ENCODE assay signal across 13 mouse cellular contexts in the genomic region with DNA sequence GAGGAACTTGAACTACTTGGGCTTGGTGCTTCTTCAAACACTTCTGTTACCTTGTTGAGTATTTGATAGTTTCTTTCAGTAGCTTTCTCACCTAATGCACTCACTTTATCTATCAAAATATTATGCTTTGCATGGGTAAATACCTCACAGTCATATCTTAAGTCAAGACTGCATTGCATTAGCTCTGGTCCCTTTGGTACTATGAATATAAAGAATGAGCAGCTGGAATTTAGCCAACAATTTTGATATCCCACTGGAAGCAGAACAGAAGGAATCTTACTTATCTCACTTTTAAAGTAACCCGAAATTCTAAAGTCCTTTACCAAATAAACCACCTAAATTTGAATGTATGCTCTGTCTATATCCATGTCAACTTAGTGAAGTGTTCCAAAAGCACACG.
DNase-seq lines count a peak whose midpoint lies in the region; ATAC-seq lines count a peak whose summit lies in the region.
"Had no signal": no experiment of that assay in that cellular context is flagged by ENCODE, and none has a peak within 500 bp of the region (broad histone marks: within the 10 kb centered on the region; RNA-seq: fewer than 3 reads in every experiment).

No protein-coding gene starts in this region.

- no peak overlapping the region for H3K9ac ChIP-seq in heart, embryonic 13.5 days
- H3K9ac ChIP-seq in kidney, embryonic 16.5 days (replicated peaks; ENCODE audit: low read length) = 0 out of 2 replicates have a peak overlapping the region, but pooled peaks have one; percentile 26
- H3K9ac ChIP-seq in intestine, embryonic 16.5 days (ENCODE audit: low read depth, low read length) = no peak overlapping the region
- H3K9ac ChIP-seq: forebrain, embryonic 13.5 days; liver, embryonic 15.5 days had no signal

- no peak overlapping the region for H3K4me3 ChIP-seq in heart, embryonic 13.5 days
- H3K4me3 ChIP-seq in kidney, embryonic 16.5 days (ENCODE audit: low read length) = no peak overlapping the region
- no peak overlapping the region for H3K4me3 ChIP-seq in embryonic facial prominence, embryonic 10.5 days
- H3K4me3 ChIP-seq in intestine, embryonic 16.5 days (ENCODE audit: low read length) = no peak overlapping the region
- H3K4me3 ChIP-seq: forebrain, embryonic 13.5 days; liver, embryonic 15.5 days; megakaryocyte, embryonic 14.5 days had no signal

- no peaks in the 10 kb centered on the region for H3K9me3 ChIP-seq in heart, embryonic 13.5 days
- no peaks in the 10 kb centered on the region for H3K9me3 ChIP-seq in kidney, embryonic 16.5 days (ENCODE audit: low read length)
- H3K9me3 ChIP-seq in embryonic facial prominence, embryonic 10.5 days = no peaks in the 10 kb centered on the region
- no peaks in the 10 kb centered on the region for H3K9me3 ChIP-seq in intestine, embryonic 16.5 days (ENCODE audit: control insufficient read depth, low read length)
- H3K9me3 ChIP-seq: forebrain, embryonic 13.5 days; liver, embryonic 15.5 days; megakaryocyte, embryonic 14.5 days had no signal

- no peaks in the 10 kb centered on the region for H3K36me3 ChIP-seq in heart, embryonic 13.5 days
- H3K36me3 ChIP-seq in kidney, embryonic 16.5 days (ENCODE audit: insufficient read depth, low read length) = no peaks in the 10 kb centered on the region
- H3K36me3 ChIP-seq in embryonic facial prominence, embryonic 10.5 days (replicated peaks) = no peaks in the 10 kb centered on the region
- no peaks in the 10 kb centered on the region for H3K36me3 ChIP-seq in intestine, embryonic 16.5 days (ENCODE audit: control insufficient read depth, insufficient read depth, low read length)
- H3K36me3 ChIP-seq: liver, embryonic 15.5 days had no signal

- H3K27me3 ChIP-seq in heart, embryonic 13.5 days (replicated peaks) = no peaks in the 10 kb centered on the region
- H3K27me3 ChIP-seq in kidney, embryonic 16.5 days (ENCODE audit: insufficient read depth, low read length) = no peaks in the 10 kb centered on the region
- no peaks in the 10 kb centered on the region for H3K27me3 ChIP-seq in embryonic facial prominence, embryonic 10.5 days (replicated peaks; ENCODE audit: low read depth, poor library complexity, severe bottlenecking)
- H3K27me3 ChIP-seq in intestine, embryonic 16.5 days (replicated peaks; ENCODE audit: control insufficient read depth, insufficient read depth, low read length) = no peaks in the 10 kb centered on the region
- H3K27me3 ChIP-seq: forebrain, embryonic 13.5 days; liver, embryonic 15.5 days; megakaryocyte, embryonic 14.5 days had no signal

- ATAC-seq in heart, embryonic 13.5 days (ENCODE audit: extremely low read depth, insufficient number of reproducible peaks, low FRiP score, low TSS enrichment) = no peak
- ATAC-seq in kidney, embryonic 16.5 days (ENCODE audit: low FRiP score, low TSS enrichment) = no peak
- ATAC-seq in intestine, embryonic 16.5 days = no peak

- peaks cover 53% of the 10 kb centered on the region for H3K4me1 ChIP-seq in heart, embryonic 13.5 days
- H3K4me1 ChIP-seq in kidney, embryonic 16.5 days (ENCODE audit: insufficient read depth, low read length) = peaks cover 34% of the 10 kb centered on the region
- H3K4me1 ChIP-seq in embryonic facial prominence, embryonic 10.5 days = peaks cover 34% of the 10 kb centered on the region
- peaks cover 26% of the 10 kb centered on the region for H3K4me1 ChIP-seq in intestine, embryonic 16.5 days (ENCODE audit: control insufficient read depth, insufficient read depth, low read length)

- peak overlapping the region; percentile 81 for H3K27ac ChIP-seq in heart, embryonic 13.5 days (replicated peaks)
- peak overlapping the region; percentile 88 for H3K27ac ChIP-seq in kidney, embryonic 16.5 days (ENCODE audit: low read length)
- H3K27ac ChIP-seq in embryonic facial prominence, embryonic 10.5 days (replicated peaks) = peak overlapping the region; percentile 65
- H3K27ac ChIP-seq in intestine, embryonic 16.5 days (ENCODE audit: low read length) = peak overlapping the region; percentile 78; the same call in 1 of the 2 replicates
- H3K27ac ChIP-seq: forebrain, embryonic 13.5 days; liver, embryonic 15.5 days had no signal

- intact Hi-C loops in heart, postnatal 36 days (cut with DNase I) = no loop called here

- no peak for DNase-seq in heart, postnatal 36 days
- no peak for DNase-seq in kidney, postnatal 25 days
- no peak for DNase-seq in embryonic facial prominence, embryonic 10.5 days (ENCODE audit: low spot score)
- no peak for DNase-seq in cerebellum, postnatal 36 days
- no peak for DNase-seq in layer of hippocampus, postnatal 36 days
- DNase-seq: adrenal gland, postnatal 25 days; cerebellum, postnatal 14 days had no signal

- no peak overlapping the region for H3K4me2 ChIP-seq in heart, embryonic 13.5 days
- no peak overlapping the region for H3K4me2 ChIP-seq in kidney, embryonic 16.5 days (replicated peaks; ENCODE audit: low read depth, low read length)
- H3K4me2 ChIP-seq in intestine, embryonic 16.5 days (ENCODE audit: low read depth, low read length) = no peak overlapping the region
- H3K4me2 ChIP-seq: forebrain, embryonic 13.5 days; liver, embryonic 15.5 days had no signal

- whole genome bisulfite sequencing in heart, embryonic 13.5 days = 48% methylated on average over 2 of the region's 2 CpGs
- 71% methylated on average over 2 of the region's 2 CpGs for WGBS in kidney, embryonic 16.5 days
- 89% methylated on average over 2 of the region's 2 CpGs for WGBS in embryonic facial prominence, embryonic 10.5 days
- 67% methylated on average over 2 of the region's 2 CpGs for WGBS in intestine, embryonic 16.5 days
